Mouse (Mus musculus): ENCODE data around the gene Nr2c2ap. TPM values are rescaled to one million over a fixed set of nuclear protein-coding genes. Genes with fewer than 3 reads are reported as not detected.

Gene Nr2c2ap
- polyA plus RNA-seq (2014; fragmentation: Nextera tagmentation; extraction: Ambion mirVana) = 28.5 and 29.1 TPM in 2 replicates

GRCm38 (mm10) chr8:70131166-70131883 lies at the start of gene Nr2c2ap:
TSS of gene Nr2c2ap (plus strand) at chr8:70131333.
- H3K4me2 ChIP-seq (replicated peaks; ENCODE audit: low read depth, low read length) = peak within 1 kb of the TSS; percentile 80

GRCm38 (mm10) chr8:70081976-70082375 lies 49.2 kb upstream of the Nr2c2ap start:
- H3K4me2 ChIP-seq (replicated peaks; ENCODE audit: low read depth, low read length) = no peak overlapping the region
- no peak for ATAC-seq (ENCODE audit: insufficient number of reproducible peaks, insufficient read depth, low FRiP score, low read depth)
- no peak overlapping the region for H3K27ac ChIP-seq (ENCODE audit: low read length)
- H3K36me3 ChIP-seq (ENCODE audit: control insufficient read depth, insufficient read depth, low read length) = no peaks in the 10 kb centered on the region
- peaks cover 47% of the 10 kb centered on the region for H3K27me3 ChIP-seq (ENCODE audit: control insufficient read depth, insufficient read depth, low read length)
- no peaks in the 10 kb centered on the region for H3K9me3 ChIP-seq (ENCODE audit: control insufficient read depth, low read depth, low read length)
- H3K4me1 ChIP-seq (ENCODE audit: control insufficient read depth, insufficient read depth, low read length) = peaks cover 11% of the 10 kb centered on the region; the same call in 1 of the 2 replicates
- no peak overlapping the region for H3K4me3 ChIP-seq (ENCODE audit: low read depth, low read length)
- H3K9ac ChIP-seq (replicated peaks; ENCODE audit: low read depth, low read length) = no peak overlapping the region
- WGBS = 100% methylated on average over 2 of the region's 2 CpGs

More at GRCm38 (mm10) chr8:70131166-70131883, at the start of gene Nr2c2ap:
- Histone ChIP-seq H3K4me1 (ENCODE audit: control insufficient read depth, insufficient read depth, low read length) (no peaks in the 10 kb centered on the region), H3K27ac (ENCODE audit: low read length) (0 out of 2 replicates have a peak within 1 kb of the TSS, but pooled peaks have one; percentile 27), H3K9ac (replicated peaks; ENCODE audit: low read depth, low read length) (peak within 1 kb of the TSS; percentile 56), H3K36me3 (ENCODE audit: control insufficient read depth, insufficient read depth, low read length) (peaks cover 30% of the 10 kb centered on the region), H3K4me3 (ENCODE audit: low read depth, low read length) (peak within 1 kb of the TSS; percentile 72), H3K9me3 (ENCODE audit: control insufficient read depth, low read depth, low read length) (no peaks in the 10 kb centered on the region), H3K27me3 (ENCODE audit: control insufficient read depth, insufficient read depth, low read length) (no peaks in the 10 kb centered on the region)
- WGBS = 2% methylated on average over 37 of the region's 37 CpGs
- peak; percentile 85 for ATAC-seq (ENCODE audit: insufficient number of reproducible peaks, insufficient read depth, low FRiP score, low read depth)

GRCm38 (mm10) chr8:70083285-70083684 lies 47.8 kb upstream of the Nr2c2ap start, which contains the start of gene Hapln4:
TSS of gene Hapln4 (plus strand) at chr8:70083457.
- no peak within 1 kb of the TSS for H3K9ac ChIP-seq (replicated peaks; ENCODE audit: low read depth, low read length)
- ATAC-seq (ENCODE audit: insufficient number of reproducible peaks, insufficient read depth, low FRiP score, low read depth) = no peak
- no peaks in the 10 kb centered on the region for H3K36me3 ChIP-seq (ENCODE audit: control insufficient read depth, insufficient read depth, low read length)
- H3K4me1 ChIP-seq (ENCODE audit: control insufficient read depth, insufficient read depth, low read length) = peaks cover 14% of the 10 kb centered on the region; the same call in 1 of the 2 replicates
- H3K4me2 ChIP-seq (replicated peaks; ENCODE audit: low read depth, low read length) = peak within 1 kb of the TSS; percentile 57
- no peak within 1 kb of the TSS for H3K27ac ChIP-seq (ENCODE audit: low read length)
- H3K9me3 ChIP-seq (ENCODE audit: control insufficient read depth, low read depth, low read length) = no peaks in the 10 kb centered on the region
- peaks cover 59% of the 10 kb centered on the region for H3K27me3 ChIP-seq (ENCODE audit: control insufficient read depth, insufficient read depth, low read length)
- WGBS = under 1% methylated on average over 26 of the region's 26 CpGs
- H3K4me3 ChIP-seq (ENCODE audit: low read depth, low read length) = peak within 1 kb of the TSS; percentile 30

GRCm38 (mm10) chr8:70084191-70085065 lies 46.7 kb upstream of the Nr2c2ap start:
- Histone ChIP-seq H3K27ac (ENCODE audit: low read length) (no peak overlapping the region), H3K9me3 (ENCODE audit: control insufficient read depth, low read depth, low read length) (no peaks in the 10 kb centered on the region), H3K4me2 (replicated peaks; ENCODE audit: low read depth, low read length) (peak overlapping the region; percentile 57), H3K27me3 (ENCODE audit: control insufficient read depth, insufficient read depth, low read length) (peaks cover 70% of the 10 kb centered on the region), H3K4me3 (ENCODE audit: low read depth, low read length) (peak overlapping the region; percentile 30), H3K4me1 (ENCODE audit: control insufficient read depth, insufficient read depth, low read length) (peaks cover 14% of the 10 kb centered on the region; the same call in 1 of the 2 replicates), H3K36me3 (ENCODE audit: control insufficient read depth, insufficient read depth, low read length) (no peaks in the 10 kb centered on the region), H3K9ac (replicated peaks; ENCODE audit: low read depth, low read length) (no peak overlapping the region)
- WGBS = 3% methylated on average over 71 of the region's 71 CpGs
- no peak for ATAC-seq (ENCODE audit: insufficient number of reproducible peaks, insufficient read depth, low FRiP score, low read depth)

DNA sequence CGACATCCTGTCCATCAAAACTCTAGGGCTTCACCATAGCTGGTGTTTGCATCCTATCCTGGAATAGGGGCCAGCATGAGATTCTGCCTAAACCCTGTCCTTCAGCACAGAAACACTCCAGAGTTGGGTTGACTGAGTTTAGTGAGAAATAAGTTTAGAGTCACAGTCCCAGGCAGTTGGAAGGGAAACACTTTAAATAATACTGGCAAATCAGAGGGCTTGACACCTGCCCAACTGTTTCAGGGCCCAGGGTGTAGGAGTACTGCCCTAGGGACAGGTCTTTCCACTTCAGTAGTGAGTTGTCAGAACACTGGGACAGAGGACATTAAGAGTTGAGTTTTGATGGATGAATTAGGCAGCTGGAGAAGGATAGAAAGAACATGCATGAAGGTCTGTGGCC lies 45.0 kb upstream of the Nr2c2ap start:
- H3K4me2 ChIP-seq (replicated peaks; ENCODE audit: low read depth, low read length) = no peak overlapping the region
- no peak overlapping the region for H3K27ac ChIP-seq (ENCODE audit: low read length)
- WGBS = 53% methylated on average over 1 of the region's 1 CpGs
- H3K9ac ChIP-seq (replicated peaks; ENCODE audit: low read depth, low read length) = no peak overlapping the region
- H3K36me3 ChIP-seq (ENCODE audit: control insufficient read depth, insufficient read depth, low read length) = no peaks in the 10 kb centered on the region
- H3K4me3 ChIP-seq (ENCODE audit: low read depth, low read length) = no peak overlapping the region
- H3K4me1 ChIP-seq (ENCODE audit: control insufficient read depth, insufficient read depth, low read length) = peaks cover 14% of the 10 kb centered on the region; the same call in 1 of the 2 replicates
- H3K9me3 ChIP-seq (ENCODE audit: control insufficient read depth, low read depth, low read length) = no peaks in the 10 kb centered on the region
- no peak for ATAC-seq (ENCODE audit: insufficient number of reproducible peaks, insufficient read depth, low FRiP score, low read depth)
- H3K27me3 ChIP-seq (ENCODE audit: control insufficient read depth, insufficient read depth, low read length) = peaks cover 77% of the 10 kb centered on the region

DNA sequence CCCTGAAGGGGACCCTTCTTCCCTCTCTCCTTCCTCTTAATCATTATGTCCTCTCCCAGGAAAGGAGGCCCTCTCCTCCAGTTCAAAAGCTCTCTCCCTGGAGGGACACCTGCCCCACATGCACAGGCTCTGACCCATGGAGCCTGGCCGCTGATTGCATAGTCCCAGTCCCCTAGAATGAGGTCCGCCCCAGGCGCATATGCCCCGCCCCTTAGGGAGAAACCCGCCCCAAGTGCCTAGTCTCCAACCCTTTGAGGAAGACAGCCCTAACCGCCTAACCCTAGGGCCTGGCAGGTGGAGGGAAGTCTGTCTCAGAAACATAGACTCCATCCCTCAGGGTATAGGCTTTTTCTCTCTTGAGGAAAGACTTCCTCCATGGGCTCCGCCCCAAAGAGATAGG lies 43.9 kb upstream of the Nr2c2ap start:
- WGBS = 3% methylated on average over 7 of the region's 7 CpGs
- H3K27ac ChIP-seq (ENCODE audit: low read length) = no peak overlapping the region
- H3K27me3 ChIP-seq (ENCODE audit: control insufficient read depth, insufficient read depth, low read length) = peaks cover 75% of the 10 kb centered on the region
- no peak overlapping the region for H3K4me3 ChIP-seq (ENCODE audit: low read depth, low read length)
- H3K4me2 ChIP-seq (replicated peaks; ENCODE audit: low read depth, low read length) = no peak overlapping the region
- no peaks in the 10 kb centered on the region for H3K9me3 ChIP-seq (ENCODE audit: control insufficient read depth, low read depth, low read length)
- no peaks in the 10 kb centered on the region for H3K36me3 ChIP-seq (ENCODE audit: control insufficient read depth, insufficient read depth, low read length)
- H3K4me1 ChIP-seq (ENCODE audit: control insufficient read depth, insufficient read depth, low read length) = peaks cover 14% of the 10 kb centered on the region; the same call in 1 of the 2 replicates
- no peak overlapping the region for H3K9ac ChIP-seq (replicated peaks; ENCODE audit: low read depth, low read length)
- ATAC-seq (ENCODE audit: insufficient number of reproducible peaks, insufficient read depth, low FRiP score, low read depth) = no peak

- no peak overlapping the region for H3K9ac ChIP-seq (replicated peaks; ENCODE audit: low read depth, low read length)
- peaks cover 14% of the 10 kb centered on the region; the same call in 1 of the 2 replicates for H3K4me1 ChIP-seq (ENCODE audit: control insufficient read depth, insufficient read depth, low read length)
- no peak overlapping the region for H3K27ac ChIP-seq (ENCODE audit: low read length)
- WGBS = 4% methylated on average over 56 of the region's 56 CpGs
- H3K4me3 ChIP-seq (ENCODE audit: low read depth, low read length) = peak overlapping the region; percentile 17
- peaks cover 68% of the 10 kb centered on the region for H3K27me3 ChIP-seq (ENCODE audit: control insufficient read depth, insufficient read depth, low read length)
- H3K36me3 ChIP-seq (ENCODE audit: control insufficient read depth, insufficient read depth, low read length) = no peaks in the 10 kb centered on the region
- H3K9me3 ChIP-seq (ENCODE audit: control insufficient read depth, low read depth, low read length) = no peaks in the 10 kb centered on the region
- H3K4me2 ChIP-seq (replicated peaks; ENCODE audit: low read depth, low read length) = peak overlapping the region; percentile 45
- peak; percentile 43; the same call in 1 of the 2 replicates for ATAC-seq (ENCODE audit: insufficient number of reproducible peaks, insufficient read depth, low FRiP score, low read depth)
These were observed 43.1 kb upstream of the Nr2c2ap start for GRCm38 (mm10) chr8:70087836-70088650.
